Mouse (Mus musculus): ENCODE results near the gene Peak1. TPM values are rescaled to one million over a fixed set of nuclear protein-coding genes. Genes with fewer than 3 reads are reported as not detected.
A peak's percentile ranks its signal among the peaks of the same experiment; 100 is the strongest.

Gene Peak1
- total and polyA plus RNA-seq, 3 experiments: 2.8 to 11.7 TPM; not detected in 1

GRCm38 (mm10) chr9:56374401-56374800 lies 43.5 kb downstream of the Peak1 start:
- Histone ChIP-seq H3K4me1 (ENCODE audit: control insufficient read depth in 1 of 2, insufficient read depth in 2 of 2, low read length in 2 of 2) (peaks cover 0 to 12% of the 10 kb centered on the region in 2 experiments; a peak in 1 of 4 replicates), H3K4me3 (ENCODE audit: control insufficient read depth in 1 of 2, insufficient read depth in 1 of 2, low read depth in 2 of 2, low read length in 2 of 2) (no peak overlapping the region), H3K9ac (ENCODE audit: control insufficient read depth, low read depth, low read length, poor library complexity, severe bottlenecking) (no peak overlapping the region), H3K9me3 (replicated peaks; ENCODE audit: insufficient read depth, low read length) (no peaks in the 10 kb centered on the region), H3K27ac (ENCODE audit: control insufficient read depth, low read depth, low read length) (no peak overlapping the region), H3K36me3 (ENCODE audit: control insufficient read depth in 1 of 2, insufficient read depth in 2 of 2, low read length in 2 of 2) (peaks cover 0 to 12% of the 10 kb centered on the region in 2 experiments; a peak in 2 of 4 replicates), H3K79me2 (ENCODE audit: control insufficient read depth, insufficient read depth, low read length, poor library complexity) (no peaks in the 10 kb centered on the region), H3K27me3 (ENCODE audit: control insufficient read depth in 1 of 2, insufficient read depth in 2 of 2, low read length in 2 of 2) (no peaks in the 10 kb centered on the region)
- DNase-seq (ENCODE audit: low read depth, low spot score): no peak
- no peak for TF ChIP-seq USF1 (IDR thresholded peaks at IDR 0.05; ENCODE audit: low read depth, low read length)
- no peak for TF ChIP-seq GATA1 (IDR thresholded peaks at IDR 0.05; ENCODE audit: low read depth, low read length)
- no peak for TF ChIP-seq TCF12 (IDR thresholded peaks at IDR 0.05; ENCODE audit: low read depth, low read length)
- TF ChIP-seq KAT2A (conservative IDR thresholded peaks at IDR 0.05; ENCODE audit: low read depth, low read length): no peak

GRCm38 (mm10) chr9:56370710-56371109 lies 47.2 kb downstream of the Peak1 start:
- TF ChIP-seq ZNF384 (IDR thresholded peaks at IDR 0.05; ENCODE audit: low read depth, low read length) (no peak), SMC3 (IDR thresholded peaks at IDR 0.05; ENCODE audit: low read depth, low read length) (no peak), MAX (IDR thresholded peaks at IDR 0.05; ENCODE audit: low read length) (no peak), SIN3A (IDR thresholded peaks at IDR 0.05; ENCODE audit: low read length) (peak; percentile 33; the same call in 1 of the 2 replicates), MXI1 (IDR thresholded peaks at IDR 0.05; ENCODE audit: low read depth, low read length) (no peak), TBP (IDR thresholded peaks at IDR 0.05; ENCODE audit: low read depth, low read length) (no peak), CHD1 (IDR thresholded peaks at IDR 0.05; ENCODE audit: low read depth, low read length) (no peak), TCF12 (IDR thresholded peaks at IDR 0.05; ENCODE audit: low read depth, low read length) (no peak)
- Histone ChIP-seq H3K27me3 (ENCODE audit: control insufficient read depth in 1 of 2, insufficient read depth in 2 of 2, low read length in 2 of 2) (no peaks in the 10 kb centered on the region), H3K79me2 (ENCODE audit: control insufficient read depth, insufficient read depth, low read length, poor library complexity) (no peaks in the 10 kb centered on the region), H3K9me3 (replicated peaks; ENCODE audit: insufficient read depth, low read length) (no peaks in the 10 kb centered on the region), H3K27ac (ENCODE audit: control insufficient read depth, low read depth, low read length) (peak overlapping the region; percentile 71), H3K4me1 (ENCODE audit: control insufficient read depth in 1 of 2, insufficient read depth in 2 of 2, low read length in 2 of 2) (peaks cover 0 to 12% of the 10 kb centered on the region in 2 experiments; a peak in 1 of 4 replicates), H3K4me3 (ENCODE audit: control insufficient read depth in 1 of 2, insufficient read depth in 1 of 2, low read depth in 2 of 2, low read length in 2 of 2) (peak overlapping the region in 1 of 2 experiments; percentile 10; a peak in 1 of 4 replicates), H3K9ac (ENCODE audit: control insufficient read depth, low read depth, low read length, poor library complexity, severe bottlenecking) (peak overlapping the region; percentile 39), H3K36me3 (ENCODE audit: control insufficient read depth in 1 of 2, insufficient read depth in 2 of 2, low read length in 2 of 2) (peaks cover 0 to 12% of the 10 kb centered on the region in 2 experiments; a peak in 2 of 4 replicates)
- peak; percentile 83 for DNase-seq (ENCODE audit: low read depth, low spot score)

GRCm38 (mm10) chr9:56368814-56369213 lies 49.1 kb downstream of the Peak1 start:
- no peak for TF ChIP-seq ZKSCAN1 (IDR thresholded peaks at IDR 0.05; ENCODE audit: low read depth, low read length)
- TF ChIP-seq TCF12 (IDR thresholded peaks at IDR 0.05; ENCODE audit: low read depth, low read length): no peak
- TF ChIP-seq ELF1 (IDR thresholded peaks at IDR 0.05; ENCODE audit: low read depth, low read length): no peak
- no peak for TF ChIP-seq POLR2A (IDR thresholded peaks at IDR 0.05; ENCODE audit: control insufficient read depth in 1 of 2, insufficient read depth in 1 of 2, low read depth in 1 of 2, low read length in 2 of 2, poor library complexity in 1 of 2)
- TF ChIP-seq CHD2 (IDR thresholded peaks at IDR 0.05; ENCODE audit: low read length): no peak
- no peak for TF ChIP-seq SIN3A (IDR thresholded peaks at IDR 0.05; ENCODE audit: low read length)
- no peak for TF ChIP-seq KAT2A (conservative IDR thresholded peaks at IDR 0.05; ENCODE audit: low read depth, low read length)
- no peak for TF ChIP-seq TAL1 (IDR thresholded peaks at IDR 0.05; ENCODE audit: low read length)
- TF ChIP-seq NELFE (IDR thresholded peaks at IDR 0.05; ENCODE audit: low read depth, low read length): no peak
- no peak for TF ChIP-seq MEF2A (IDR thresholded peaks at IDR 0.05; ENCODE audit: extremely low read depth, insufficient replicate concordance, low read depth, low read length, poor library complexity, severe bottlenecking)
- TF ChIP-seq TBP (IDR thresholded peaks at IDR 0.05; ENCODE audit: low read depth, low read length): no peak
- H3K27me3 ChIP-seq (ENCODE audit: control insufficient read depth in 1 of 2, insufficient read depth in 2 of 2, low read length in 2 of 2): no peaks in the 10 kb centered on the region
- H3K36me3 ChIP-seq (ENCODE audit: control insufficient read depth in 1 of 2, insufficient read depth in 2 of 2, low read length in 2 of 2): peaks cover 0 to 15% of the 10 kb centered on the region in 2 experiments; a peak in 2 of 4 replicates
- H3K4me3 ChIP-seq (ENCODE audit: control insufficient read depth in 1 of 2, insufficient read depth in 1 of 2, low read depth in 2 of 2, low read length in 2 of 2): no peak overlapping the region
- H3K4me1 ChIP-seq (ENCODE audit: control insufficient read depth in 1 of 2, insufficient read depth in 2 of 2, low read length in 2 of 2): peaks cover 0 to 12% of the 10 kb centered on the region in 2 experiments; a peak in 2 of 4 replicates
- no peak for DNase-seq (ENCODE audit: low read depth, low spot score)
- H3K9ac ChIP-seq (ENCODE audit: control insufficient read depth, low read depth, low read length, poor library complexity, severe bottlenecking): no peak overlapping the region
- H3K79me2 ChIP-seq (ENCODE audit: control insufficient read depth, insufficient read depth, low read length, poor library complexity): no peaks in the 10 kb centered on the region
- H3K27ac ChIP-seq (ENCODE audit: control insufficient read depth, low read depth, low read length): no peak overlapping the region
- H3K9me3 ChIP-seq (replicated peaks; ENCODE audit: insufficient read depth, low read length): no peaks in the 10 kb centered on the region

Measured in MEL (cell line).